Mouse (Mus musculus) kidney, embryonic 16.5 days (tissue): Measurements from ENCODE around the gene Ttc29. TPM values are rescaled to one million over a fixed set of nuclear protein-coding genes. Genes with fewer than 3 reads are reported as not detected.

Source experiments
- ATAC-seq: fragments of 200-750 bp; cut with Nextera tagmentation; 2 replicates; pipeline ENCODE4 v1.8.0; 2017; ENCODE audit warnings: moderate TSS enrichment; ENCODE audit not compliant: low FRiP score, low TSS enrichment
- H3K27ac ChIP-seq: fragments of 300-500 bp; sonication (generic); 2 replicates; pipeline ENCODE4 v1.5.1; 2014; ENCODE audit warnings: low read length
- H3K27me3 ChIP-seq: fragments of 300-500 bp; sonication (generic); 2 replicates; pipeline ENCODE4 v1.6.1; 2014; ENCODE audit warnings: low read length, control low read depth, mixed read lengths; ENCODE audit not compliant: insufficient read depth
- H3K36me3 ChIP-seq: fragments of 300-500 bp; sonication (generic); 2 replicates; pipeline ENCODE4 v1.6.1; 2014; ENCODE audit warnings: low read length, control low read depth, mixed read lengths; ENCODE audit not compliant: insufficient read depth
- H3K4me1 ChIP-seq: fragments of 300-500 bp; sonication (generic); 2 replicates; pipeline ENCODE4 v1.6.1; 2014; ENCODE audit warnings: low read length, control low read depth, mixed read lengths; ENCODE audit not compliant: insufficient read depth
- H3K4me2 ChIP-seq: fragments of 300-500 bp; sonication (generic); replicated peaks from 2 replicates; pipeline ENCODE4 v1.6.1; 2014; ENCODE audit warnings: low read depth, low read length
- H3K4me3 ChIP-seq: fragments of 300-500 bp; sonication (generic); 2 replicates; pipeline ENCODE4 v1.5.1; 2014; ENCODE audit warnings: mild to moderate bottlenecking, low read length
- H3K9ac ChIP-seq: fragments of 300-500 bp; sonication (generic); replicated peaks from 2 replicates; pipeline ENCODE4 v1.6.1; 2014; ENCODE audit warnings: low read length
- H3K9me3 ChIP-seq: fragments of 300-500 bp; sonication (generic); 2 replicates; pipeline ENCODE4 v1.6.1; 2016; ENCODE audit warnings: low read length, control low read depth
- WGBS: fragments of 180-500 bp; shearing (Covaris S2); extraction: QIAGEN DNeasy Blood & Tissue Kit; methylation state at CpG from one replicate; pipeline ENCODE4 v1.1.7; 2014; 5-methylcytosine and 5-hydroxymethylcytosine counted together
- polyA plus RNA-seq: library from polyadenylated mRNA; unstranded; fragments of >200 nt; fragmentation: Nextera tagmentation; extraction: Ambion mirVana; gene quantifications from 2 replicates; pipeline ENCODE4 v1.2.1, GENCODE M21; 2015

Ttc29 gene
- polyA plus RNA-seq, 1 experiment from 2014 or later: not detected

- Histone ChIP-seq H3K4me3 (no peak overlapping the region), H3K4me2 (0 out of 2 replicates have a peak overlapping the region, but pooled peaks have one; percentile 10), H3K27me3 (no peaks in the 10 kb centered on the region), H3K9me3 (no peaks in the 10 kb centered on the region), H3K9ac (no peak overlapping the region), H3K4me1 (0 out of 2 replicates have a peak, but pooled peaks cover 5% of the 10 kb centered on the region), H3K27ac (no peak overlapping the region), H3K36me3 (no peaks in the 10 kb centered on the region)
- no peak for ATAC-seq
- 34% methylated on average over 7 of the region's 7 CpGs for WGBS
These were observed 132.6 kb downstream of the Ttc29 start for GRCm38 (mm10) chr8:78345705-78346104.

DNA sequence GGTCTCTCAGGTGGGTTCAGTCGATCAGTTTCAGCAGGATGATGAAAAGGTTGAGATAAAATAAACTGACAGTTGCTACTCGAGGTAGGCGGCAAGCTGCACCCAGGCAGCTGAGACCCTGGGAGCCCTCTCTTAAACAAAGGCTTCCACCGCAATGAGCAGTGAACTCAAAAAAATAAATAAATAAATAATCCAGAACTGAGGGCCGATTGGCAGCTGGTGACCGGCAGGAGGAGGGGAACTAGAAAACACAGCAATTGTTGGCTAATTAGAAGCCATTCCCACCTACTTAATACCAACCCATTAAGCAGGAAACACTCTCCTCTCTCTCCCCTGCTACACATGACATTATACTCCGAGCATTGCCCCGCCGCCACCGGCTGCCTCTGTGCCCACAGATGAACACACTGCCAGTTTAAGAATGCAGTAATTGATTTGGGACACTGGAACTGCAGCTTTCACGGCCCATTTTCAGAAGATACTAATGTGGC lies 133.1 kb downstream of the Ttc29 start:
- ATAC-seq: no peak
- no peak overlapping the region for H3K27ac ChIP-seq
- H3K4me1 ChIP-seq: no peaks in the 10 kb centered on the region
- H3K27me3 ChIP-seq: no peaks in the 10 kb centered on the region
- no peaks in the 10 kb centered on the region for H3K36me3 ChIP-seq
- WGBS: 15% methylated on average over 11 of the region's 11 CpGs
- H3K9ac ChIP-seq: no peak overlapping the region
- peak overlapping the region; percentile 10; the same call in 1 of the 2 replicates for H3K4me2 ChIP-seq
- no peak overlapping the region for H3K4me3 ChIP-seq
- no peaks in the 10 kb centered on the region for H3K9me3 ChIP-seq

- no peak overlapping the region for H3K4me3 ChIP-seq
- no peak overlapping the region for H3K9ac ChIP-seq
- H3K4me2 ChIP-seq: no peak overlapping the region
- 45% methylated on average over 5 of the region's 5 CpGs for WGBS
- H3K27ac ChIP-seq: no peak overlapping the region
- H3K36me3 ChIP-seq: no peaks in the 10 kb centered on the region
- no peaks in the 10 kb centered on the region for H3K9me3 ChIP-seq
- H3K4me1 ChIP-seq: no peaks in the 10 kb centered on the region
- no peaks in the 10 kb centered on the region for H3K27me3 ChIP-seq
- ATAC-seq: no peak
These were observed 140.8 kb downstream of the Ttc29 start for GRCm38 (mm10) chr8:78353902-78354301.

DNA sequence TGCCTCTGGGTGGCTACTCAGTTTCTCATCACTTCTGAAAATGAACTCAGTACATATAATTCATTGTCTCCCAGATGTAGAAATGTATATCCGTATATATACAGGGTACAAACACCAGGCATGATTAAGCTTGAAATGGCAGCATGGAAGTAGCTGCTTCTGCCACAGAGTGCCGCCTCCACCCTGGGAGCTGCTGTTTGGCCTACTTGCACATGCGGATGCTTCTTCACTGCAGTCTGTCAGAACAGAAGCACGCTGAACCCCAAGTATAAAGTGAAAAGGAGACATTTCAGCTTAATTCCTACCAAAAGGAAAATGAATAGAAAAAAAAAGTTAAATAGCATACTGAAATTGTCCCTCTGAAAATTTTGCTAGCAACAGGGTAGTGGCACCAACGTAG lies 141.7 kb downstream of the Ttc29 start:
- Histone ChIP-seq H3K4me2 (no peak overlapping the region), H3K27ac (no peak overlapping the region), H3K4me1 (no peaks in the 10 kb centered on the region), H3K9ac (no peak overlapping the region), H3K36me3 (no peaks in the 10 kb centered on the region), H3K4me3 (no peak overlapping the region), H3K9me3 (no peaks in the 10 kb centered on the region), H3K27me3 (no peaks in the 10 kb centered on the region)
- WGBS: 88% methylated on average over 5 of the region's 5 CpGs
- ATAC-seq: no peak

- Histone ChIP-seq H3K4me1 (no peaks in the 10 kb centered on the region), H3K9ac (no peak overlapping the region), H3K4me3 (no peak overlapping the region), H3K4me2 (no peak overlapping the region), H3K9me3 (no peaks in the 10 kb centered on the region), H3K27me3 (no peaks in the 10 kb centered on the region), H3K36me3 (no peaks in the 10 kb centered on the region), H3K27ac (no peak overlapping the region)
- WGBS: 87% methylated on average over 7 of the region's 7 CpGs
- ATAC-seq: no peak
These were observed 177.7 kb downstream of the Ttc29 start for GRCm38 (mm10) chr8:78390756-78391155.

- Histone ChIP-seq H3K36me3 (no peaks in the 10 kb centered on the region), H3K4me1 (peaks cover 14% of the 10 kb centered on the region), H3K27me3 (peaks cover 67% of the 10 kb centered on the region), H3K27ac (no peak overlapping the region), H3K4me2 (no peak overlapping the region), H3K4me3 (0 out of 2 replicates have a peak overlapping the region, but pooled peaks have one; percentile 36), H3K9me3 (no peaks in the 10 kb centered on the region), H3K9ac (no peak overlapping the region)
- no peak for ATAC-seq
- whole genome bisulfite sequencing: 30% methylated on average over 4 of the region's 4 CpGs
These were observed 206.2 kb downstream of the Ttc29 start for GRCm38 (mm10) chr8:78419272-78419671.

DNA sequence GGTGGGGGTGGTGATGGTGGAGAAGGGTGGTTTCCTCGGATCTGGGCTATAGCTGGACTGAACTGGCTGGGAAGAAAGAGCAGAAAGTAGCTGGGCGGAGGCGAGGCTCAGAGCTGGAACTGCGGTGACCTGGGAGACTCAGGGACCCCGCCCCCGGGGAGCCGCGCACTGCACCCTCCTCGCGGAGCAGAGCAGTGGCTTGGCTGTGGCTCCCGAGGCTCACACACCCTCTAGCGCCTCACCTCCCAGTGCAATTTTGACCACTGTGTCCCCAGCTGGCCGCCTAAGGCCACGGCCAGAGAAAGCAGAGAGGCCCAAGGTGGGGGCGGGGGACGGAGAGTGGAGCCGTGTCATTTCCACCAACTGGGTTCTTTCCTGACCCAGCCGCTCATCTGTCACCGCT lies 207.0 kb downstream of the Ttc29 start:
- H3K4me2 ChIP-seq: peak overlapping the region; percentile 61
- H3K9me3 ChIP-seq: no peaks in the 10 kb centered on the region
- ATAC-seq: peak; percentile 77; the same call in 1 of the 2 replicates
- 0 out of 2 replicates have a peak overlapping the region, but pooled peaks have one; percentile 29 for H3K9ac ChIP-seq
- H3K36me3 ChIP-seq: no peaks in the 10 kb centered on the region
- peak overlapping the region; percentile 36 for H3K4me3 ChIP-seq
- peaks cover 14% of the 10 kb centered on the region for H3K4me1 ChIP-seq
- H3K27ac ChIP-seq: no peak overlapping the region
- under 1% methylated on average over 19 of the region's 19 CpGs for WGBS
- peaks cover 76% of the 10 kb centered on the region for H3K27me3 ChIP-seq

- ATAC-seq: no peak
- H3K27me3 ChIP-seq: peaks cover 93% of the 10 kb centered on the region
- H3K4me1 ChIP-seq: peaks cover 14% of the 10 kb centered on the region
- WGBS: 0% methylated on average over 1 of the region's 1 CpGs
- H3K4me2 ChIP-seq: no peak overlapping the region
- H3K9me3 ChIP-seq: no peaks in the 10 kb centered on the region
- no peak overlapping the region for H3K27ac ChIP-seq
- no peaks in the 10 kb centered on the region for H3K36me3 ChIP-seq
- H3K9ac ChIP-seq: no peak overlapping the region
- no peak overlapping the region for H3K4me3 ChIP-seq
These were observed 210.8 kb downstream of the Ttc29 start for GRCm38 (mm10) chr8:78423937-78424336.

DNA sequence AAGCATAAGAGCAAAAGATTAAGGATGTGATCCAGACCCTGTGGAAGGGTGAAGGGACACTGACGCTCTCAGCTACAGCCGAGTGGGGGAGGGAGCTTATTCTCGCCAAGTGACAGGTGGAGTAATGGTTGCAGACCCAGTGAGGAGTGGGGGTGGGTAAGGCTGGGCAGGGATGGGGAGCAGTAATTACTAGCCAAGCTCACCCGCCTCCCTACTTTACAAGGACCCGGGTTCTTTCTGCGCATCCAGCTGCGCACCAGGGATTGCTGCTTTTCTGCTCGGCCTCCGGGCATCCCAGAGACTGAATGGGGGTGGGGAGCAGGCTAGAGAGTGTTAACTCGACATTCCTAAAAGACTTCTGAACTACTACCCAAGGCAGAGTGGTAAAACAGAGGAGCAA lies 213.4 kb downstream of the Ttc29 start:
- Histone ChIP-seq H3K4me3 (no peak overlapping the region), H3K4me1 (no peaks in the 10 kb centered on the region), H3K36me3 (no peaks in the 10 kb centered on the region), H3K27me3 (peaks cover 85% of the 10 kb centered on the region), H3K9me3 (no peaks in the 10 kb centered on the region), H3K4me2 (no peak overlapping the region), H3K27ac (no peak overlapping the region), H3K9ac (no peak overlapping the region)
- no peak for ATAC-seq
- under 1% methylated on average over 10 of the region's 10 CpGs for WGBS

GRCm38 (mm10) chr8:78426875-78427768 lies 214.0 kb downstream of the Ttc29 start:
- no peaks in the 10 kb centered on the region for H3K9me3 ChIP-seq
- no peaks in the 10 kb centered on the region for H3K36me3 ChIP-seq
- H3K4me1 ChIP-seq: no peaks in the 10 kb centered on the region
- H3K4me2 ChIP-seq: no peak overlapping the region
- no peak overlapping the region for H3K27ac ChIP-seq
- H3K9ac ChIP-seq: no peak overlapping the region
- H3K4me3 ChIP-seq: no peak overlapping the region
- WGBS: under 1% methylated on average over 32 of the region's 32 CpGs
- peaks cover 85% of the 10 kb centered on the region for H3K27me3 ChIP-seq
- no peak for ATAC-seq
